Mouse (Mus musculus) kidney, adult 9 months (tissue): ENCODE results near the gene Cobl.

ENCODE experiments used
- DNase-seq: peaks from one replicate; pipeline ENCODE4 v3.0.0; 2022

The Cobl gene

DNA sequence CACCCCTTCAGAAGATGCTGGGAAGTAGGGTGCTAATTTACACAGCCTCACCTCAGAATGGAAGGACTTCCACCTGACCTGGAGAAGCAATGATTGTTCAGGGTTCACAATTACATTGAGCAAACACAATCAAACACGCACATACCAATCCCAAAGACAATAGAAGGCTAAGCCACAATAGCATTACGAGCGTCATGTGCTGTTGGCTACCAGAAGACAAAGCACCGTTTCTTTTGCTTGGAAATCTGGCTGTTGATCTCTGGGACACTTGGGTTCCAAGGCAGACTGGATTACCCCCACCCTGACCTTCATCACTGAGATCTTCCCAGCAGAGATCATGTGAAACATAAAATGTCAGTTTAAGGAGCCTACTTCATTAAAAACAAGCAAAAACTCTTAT lies 21.1 kb downstream of the Cobl start:
- DNase-seq = no peak

DNA sequence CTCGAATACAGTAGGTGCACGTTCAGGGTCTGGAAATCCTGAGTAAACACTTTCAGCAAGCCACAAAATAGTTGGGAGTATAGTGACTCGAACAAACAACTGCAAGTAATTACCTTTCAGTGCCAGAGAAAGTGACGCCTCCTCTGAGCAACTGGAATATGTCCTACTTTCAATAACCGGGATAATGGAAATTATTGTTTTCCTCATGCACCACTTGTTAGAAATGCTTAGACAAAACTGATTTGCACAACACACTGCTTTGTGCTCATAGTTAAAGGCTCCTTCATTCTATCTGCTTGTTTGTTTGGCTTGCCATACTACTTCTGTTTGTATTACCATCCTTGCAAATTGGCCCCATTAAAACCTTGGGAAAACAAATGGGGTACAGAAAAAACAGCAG lies 21.6 kb downstream of the Cobl start:
- DNase-seq = no peak

GRCm38 (mm10) chr11:12442283-12442682 lies 22.5 kb downstream of the Cobl start:
- no peak for DNase-seq

DNA sequence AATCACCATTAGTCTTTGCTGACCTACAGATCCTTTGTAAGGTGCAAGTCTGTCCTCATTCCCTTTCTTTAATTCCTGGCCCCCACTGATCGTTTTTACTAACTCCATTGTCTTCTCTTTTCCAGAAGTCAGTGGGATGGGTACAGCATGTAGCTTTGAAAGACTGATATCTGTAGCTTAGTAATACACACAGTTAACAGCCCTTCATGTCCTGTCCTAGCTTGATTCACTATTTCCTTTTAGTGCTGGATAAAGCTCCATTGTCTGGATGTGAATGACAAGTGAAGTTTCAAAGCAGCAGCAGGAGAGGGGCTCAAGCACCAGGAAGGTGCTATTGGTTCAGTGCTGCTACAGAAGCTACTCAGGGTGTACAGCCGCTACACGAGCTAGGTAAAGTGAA lies 28.9 kb downstream of the Cobl start:
- DNase-seq = no peak

DNA sequence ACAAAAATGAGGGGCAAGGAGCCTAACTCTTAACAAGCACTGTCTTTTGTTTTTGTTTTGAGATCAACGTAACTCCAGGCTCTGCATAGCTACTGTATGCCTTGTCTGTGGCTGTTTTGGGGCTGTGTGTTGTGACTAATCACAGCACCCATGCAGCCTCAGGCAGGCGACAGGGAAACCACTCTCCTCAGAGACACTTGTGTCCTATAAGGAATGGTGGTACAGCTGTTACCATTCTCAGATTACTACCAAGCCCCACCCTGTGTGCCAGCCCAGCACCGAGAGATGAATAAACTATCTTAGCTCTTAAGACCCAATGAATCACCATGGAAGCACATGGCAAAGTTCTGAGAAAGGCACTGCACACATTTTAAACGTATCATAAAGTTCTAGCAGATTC lies 29.7 kb downstream of the Cobl start:
- DNase-seq = no peak

DNA sequence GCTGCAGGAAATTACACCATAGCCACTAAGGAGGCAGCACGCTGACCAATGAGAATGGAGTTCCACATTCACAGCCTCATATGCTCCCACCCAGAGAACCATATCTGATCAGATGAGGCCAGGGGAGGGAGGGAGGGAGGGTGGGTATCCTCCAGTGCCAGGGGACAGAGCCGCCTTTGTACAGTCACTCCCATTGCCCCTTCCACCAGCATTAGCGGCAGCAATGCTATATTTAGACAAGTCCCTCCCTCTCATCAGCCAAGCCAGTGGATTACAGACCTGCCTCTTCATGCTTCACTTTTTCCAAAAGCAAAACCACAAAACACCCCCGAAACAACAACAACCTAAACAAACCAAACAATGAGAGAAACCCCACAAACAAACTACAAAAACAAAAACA lies 30.2 kb downstream of the Cobl start:
- no peak for DNase-seq

- DNase-seq = no peak
Measured at GRCm38 (mm10) chr11:12431911-12432310, 32.8 kb downstream of the Cobl start.

DNA sequence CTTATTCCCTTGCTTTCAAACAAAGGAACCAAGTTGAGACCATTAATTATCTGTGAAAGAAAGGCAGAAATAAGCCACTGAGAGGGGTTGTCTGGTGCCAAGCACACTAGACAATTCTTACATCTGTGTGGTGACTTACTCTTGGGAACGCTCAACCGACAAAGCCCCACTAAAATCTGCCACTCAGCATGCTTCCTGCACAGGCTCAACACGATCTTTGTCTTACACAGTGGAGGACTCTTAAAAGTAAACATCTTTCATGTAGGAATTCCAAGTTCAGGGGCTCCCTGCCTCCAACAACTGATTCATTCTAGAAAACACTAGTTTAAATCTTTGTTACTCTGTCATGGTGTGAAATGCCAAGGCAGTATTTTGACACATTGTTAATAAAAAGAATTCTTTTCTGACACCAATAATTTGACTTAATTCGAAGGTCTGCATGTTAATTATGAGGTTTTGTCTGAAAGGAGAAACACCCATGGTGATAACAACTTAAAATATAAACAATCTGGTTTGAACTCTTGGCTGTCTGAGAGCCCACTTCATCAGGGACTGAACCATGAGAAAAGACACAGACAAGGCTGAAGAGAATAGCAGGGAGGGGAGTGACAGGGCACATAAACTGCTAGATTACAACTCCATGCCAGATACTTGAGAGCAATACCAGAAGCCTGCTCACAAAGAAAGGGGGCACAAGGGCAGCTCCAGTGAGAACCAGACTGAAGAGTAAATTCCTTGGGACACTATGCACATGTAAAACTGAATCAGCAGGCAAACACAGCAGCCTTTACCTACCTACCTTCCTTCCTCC lies 34.3 kb downstream of the Cobl start:
- DNase-seq = no peak

DNA sequence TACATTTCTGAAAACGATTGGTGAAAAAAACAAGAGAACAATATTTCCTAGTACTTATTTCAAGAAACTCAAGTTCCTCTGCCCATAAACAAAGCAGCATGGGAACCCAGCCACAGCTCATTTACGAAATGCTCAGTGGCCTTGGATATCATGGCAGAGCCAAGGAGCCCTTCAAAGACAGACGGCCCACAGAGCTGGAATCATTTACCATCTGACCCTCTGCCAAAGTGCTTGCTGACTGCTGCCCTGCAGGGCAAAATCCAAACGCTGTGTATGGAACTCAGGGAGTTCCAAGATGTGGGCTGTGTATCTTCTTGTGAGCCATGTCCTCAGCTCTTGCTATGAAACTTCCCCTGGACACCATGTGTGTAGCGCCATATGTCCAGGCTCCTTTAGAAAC lies 38.0 kb downstream of the Cobl start:
- DNase-seq = peak; percentile 94

GRCm38 (mm10) chr11:12424205-12424604 lies 40.6 kb downstream of the Cobl start:
- DNase-seq = no peak

- no peak for DNase-seq
Measured at GRCm38 (mm10) chr11:12421183-12421582, 43.6 kb downstream of the Cobl start.

DNA sequence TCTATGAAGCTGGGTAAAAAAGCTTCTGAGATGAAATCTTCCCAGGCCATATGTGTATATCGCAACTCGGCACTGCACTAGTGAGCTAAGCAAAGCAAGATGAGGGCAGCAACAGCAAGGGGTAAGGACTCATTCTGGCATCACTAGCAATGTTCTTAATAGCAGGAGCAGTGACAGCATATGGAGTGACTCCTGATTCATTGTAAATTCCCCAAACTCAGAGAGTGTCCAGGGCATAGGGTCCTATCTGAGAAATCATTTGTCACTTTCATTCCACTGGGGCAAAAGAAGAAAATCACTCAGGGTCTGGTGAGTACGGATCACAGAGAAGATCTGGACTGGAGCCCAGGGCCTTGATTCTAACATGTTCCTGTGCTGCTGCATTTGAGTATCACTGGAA lies 44.6 kb downstream of the Cobl start:
- no peak for DNase-seq

DNA sequence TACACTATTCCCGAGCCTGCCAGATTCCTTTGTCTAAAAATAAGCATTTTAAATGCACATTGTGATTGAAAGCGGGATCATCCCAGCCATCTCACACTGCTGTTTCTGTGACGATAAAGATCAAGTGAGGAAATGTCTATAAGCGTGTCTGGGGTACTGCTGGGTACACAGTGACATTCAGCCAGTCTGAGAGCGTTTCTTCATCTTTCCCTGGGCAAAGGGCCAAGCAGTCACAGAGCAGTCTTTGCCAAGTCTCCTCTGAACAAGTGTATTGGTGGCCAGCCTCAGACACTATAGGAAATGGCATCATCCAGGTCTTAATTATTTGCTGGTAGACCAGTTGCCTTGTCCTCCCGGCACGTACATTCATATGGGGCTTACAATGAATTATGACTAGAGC lies 47.9 kb downstream of the Cobl start:
- DNase-seq = peak; percentile 21

DNA sequence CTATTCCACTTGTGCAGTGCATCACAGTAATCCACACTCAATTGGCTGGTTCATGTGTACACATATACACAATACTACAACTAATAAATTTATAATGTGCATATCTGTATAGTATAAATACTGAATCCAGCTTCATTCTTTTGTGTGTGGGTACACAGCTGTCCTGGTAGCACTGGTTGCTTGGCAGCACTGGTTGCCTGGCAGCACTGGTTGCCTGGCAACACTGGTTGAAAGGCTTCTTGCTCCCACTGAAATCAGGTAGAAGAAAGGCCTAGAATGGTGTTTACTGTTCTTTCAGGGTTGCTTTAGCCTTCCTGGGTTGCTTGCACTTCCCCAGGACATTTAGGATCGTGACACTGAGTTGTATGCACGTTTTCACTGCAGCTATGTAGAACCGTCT lies 49.4 kb downstream of the Cobl start:
- DNase-seq = no peak

GRCm38 (mm10) chr11:12411950-12412349 lies 52.8 kb downstream of the Cobl start:
- no peak for DNase-seq

- peak; percentile 50 for DNase-seq
Measured at GRCm38 (mm10) chr11:12411075-12411807, 53.5 kb downstream of the Cobl start.

- no peak for DNase-seq
Measured at GRCm38 (mm10) chr11:12409463-12409862, 55.3 kb downstream of the Cobl start.

DNA sequence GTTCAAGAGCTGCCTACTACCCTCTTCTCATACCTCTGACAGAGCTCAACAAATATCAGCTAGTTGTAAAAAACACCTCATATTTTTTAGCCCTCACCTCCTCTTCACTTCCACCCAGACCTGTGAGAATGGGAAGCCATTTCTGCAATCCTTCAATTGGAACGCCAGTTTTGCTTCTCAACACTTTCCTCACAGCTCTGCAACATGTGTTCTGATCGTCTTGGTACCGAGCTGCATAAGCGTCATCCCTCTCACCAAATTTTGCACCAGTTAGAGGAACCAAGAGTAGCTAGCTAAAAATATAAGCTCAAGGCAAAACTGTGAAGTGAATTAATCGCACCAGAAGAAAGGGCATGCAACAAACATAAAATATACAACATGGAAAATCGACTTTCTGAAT lies 56.9 kb downstream of the Cobl start:
- DNase-seq = no peak

DNA sequence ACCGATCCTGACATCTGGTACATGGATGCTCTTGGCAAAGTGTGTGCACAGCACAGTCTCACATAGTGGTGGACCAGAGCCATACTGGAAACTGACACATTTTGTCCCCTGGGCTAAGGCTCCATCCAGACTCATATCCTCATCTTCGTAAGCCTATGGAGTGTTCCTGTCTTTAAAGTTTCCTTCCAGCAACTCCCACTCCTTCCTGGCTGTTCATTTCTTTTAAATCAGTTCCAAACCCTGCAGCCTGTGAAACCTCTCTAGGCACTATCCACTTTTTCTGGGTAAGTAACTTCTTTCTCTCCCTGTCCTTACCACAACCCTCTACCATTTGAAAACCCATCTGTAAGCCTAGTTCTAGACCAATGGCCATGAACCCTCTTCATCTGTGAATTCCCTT lies 64.9 kb downstream of the Cobl start:
- no peak for DNase-seq

DNA sequence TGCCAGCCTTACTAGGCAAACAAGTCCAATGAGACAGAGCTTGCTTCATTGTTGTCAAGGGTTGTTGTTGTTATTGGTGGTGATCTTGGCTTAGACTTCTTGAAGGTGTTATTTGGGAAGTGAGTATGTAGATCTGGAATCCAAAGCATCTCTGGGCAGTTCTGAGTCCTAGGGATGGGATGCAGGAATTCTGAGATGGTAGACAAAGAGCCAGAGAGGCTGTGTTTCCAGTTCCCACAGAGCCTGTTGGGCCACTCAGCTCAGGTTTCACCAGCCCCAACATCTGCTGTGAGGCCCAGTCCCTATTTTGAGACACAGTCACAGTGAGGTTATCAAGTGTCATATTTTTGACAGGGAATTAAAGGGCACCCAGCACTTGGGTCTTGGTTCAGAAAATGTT lies 68.6 kb downstream of the Cobl start:
- no peak for DNase-seq

DNA sequence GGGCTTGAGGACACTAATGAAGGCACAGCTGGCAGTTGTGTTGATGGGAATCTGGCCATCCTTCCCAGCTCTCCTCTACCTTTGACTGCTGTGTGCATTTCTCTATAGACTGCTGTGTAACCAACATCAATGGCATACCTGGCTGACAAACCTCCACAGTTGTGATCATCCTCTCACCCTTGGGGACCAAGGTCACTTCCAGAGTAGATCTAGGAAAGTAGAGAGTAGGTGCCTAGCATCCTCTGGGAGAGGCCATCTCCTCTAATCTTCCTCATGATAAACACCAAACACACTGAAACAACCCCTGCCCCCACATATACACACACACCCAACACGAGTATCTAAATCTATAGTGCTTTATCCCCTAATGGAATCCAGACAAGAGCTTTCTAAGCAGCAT lies 70.1 kb downstream of the Cobl start:
- no peak for DNase-seq

DNA sequence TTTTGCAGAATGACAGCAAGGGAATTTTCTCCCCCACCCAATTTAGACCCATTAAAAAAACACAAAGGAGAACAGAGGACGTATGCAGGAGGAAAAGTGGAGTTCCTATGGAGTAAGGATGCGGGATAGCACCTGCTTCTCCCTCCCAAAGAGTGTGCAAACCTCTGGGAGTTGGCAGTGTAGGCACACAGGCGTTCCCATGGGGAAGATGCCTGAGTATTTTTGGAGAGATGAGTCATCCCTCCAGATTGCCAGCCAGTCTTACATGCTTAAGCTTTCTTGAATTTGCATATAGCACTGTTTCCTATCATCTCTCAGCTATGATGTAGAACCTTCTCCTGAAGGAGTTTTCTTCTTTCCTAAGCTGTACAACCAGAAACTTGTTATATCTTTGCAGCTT lies 70.6 kb downstream of the Cobl start:
- DNase-seq = no peak

- DNase-seq = no peak
Measured at GRCm38 (mm10) chr11:12384826-12385225, 79.9 kb downstream of the Cobl start.

DNA sequence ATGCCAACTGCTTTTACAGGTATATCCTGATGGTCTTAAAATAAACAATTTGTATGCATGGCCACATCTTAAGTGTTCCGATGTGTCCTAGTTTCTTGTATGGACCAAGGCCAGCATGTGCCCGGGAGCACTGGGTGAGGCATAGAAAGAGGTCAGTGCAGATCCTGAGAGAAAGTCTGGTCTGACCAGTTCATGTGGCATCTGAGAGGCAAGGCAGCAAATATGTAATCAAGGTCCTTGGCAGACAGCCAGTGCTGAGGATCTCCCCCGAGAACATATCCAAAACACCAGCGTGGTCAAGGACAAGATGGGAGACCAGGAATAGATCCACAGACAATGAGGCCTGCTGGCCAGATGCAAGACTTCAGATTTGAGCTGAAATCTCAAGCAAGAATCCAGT lies 81.8 kb downstream of the Cobl start:
- DNase-seq = peak; percentile 33

- DNase-seq = no peak
Measured at GRCm38 (mm10) chr11:12381096-12381495, 83.7 kb downstream of the Cobl start.
